Mouse (Mus musculus): ENCODE measurements at regions not wholly inside any gene's neighbourhood (a gene's known extent, or its start where the extent isn't known, plus 50 kb on each side); places are given as distances from the start of the nearest gene placed in this dataset.

- no peak overlapping the region for H3K4me2 ChIP-seq (replicated peaks)
- H3K4me3 ChIP-seq: no peak overlapping the region
- no peaks in the 10 kb centered on the region for H3K9me3 ChIP-seq
- H3K9ac ChIP-seq: no peak overlapping the region
- no peak overlapping the region for H3K27ac ChIP-seq
- WGBS: 52% methylated on average over 3 of the region's 3 CpGs
- no peaks in the 10 kb centered on the region for H3K36me3 ChIP-seq
- no peaks in the 10 kb centered on the region for H3K27me3 ChIP-seq
- ATAC-seq (ENCODE audit: insufficient number of reproducible peaks, insufficient read depth, low FRiP score, low TSS enrichment): no peak
- no peaks in the 10 kb centered on the region for H3K4me1 ChIP-seq
These were observed 322.0 kb upstream of the Zfp637 start for GRCm38 (mm10) chr6:117518939-117519338.

GRCm38 (mm10) chr6:117519466-117519865 lies 321.5 kb upstream of the Zfp637 start:
- Histone ChIP-seq H3K36me3 (no peaks in the 10 kb centered on the region), H3K4me2 (replicated peaks) (no peak overlapping the region), H3K4me3 (no peak overlapping the region), H3K4me1 (no peaks in the 10 kb centered on the region), H3K27ac (no peak overlapping the region), H3K9ac (no peak overlapping the region), H3K27me3 (no peaks in the 10 kb centered on the region), H3K9me3 (no peaks in the 10 kb centered on the region)
- no peak for ATAC-seq (ENCODE audit: insufficient number of reproducible peaks, insufficient read depth, low FRiP score, low TSS enrichment)
- WGBS: 100% methylated on average over 1 of the region's 1 CpGs

- no peaks in the 10 kb centered on the region for H3K27me3 ChIP-seq
- H3K4me2 ChIP-seq (replicated peaks): no peak overlapping the region
- H3K27ac ChIP-seq: no peak overlapping the region
- no peak for ATAC-seq (ENCODE audit: insufficient number of reproducible peaks, insufficient read depth, low FRiP score, low TSS enrichment)
- H3K4me3 ChIP-seq: no peak overlapping the region
- H3K36me3 ChIP-seq: no peaks in the 10 kb centered on the region
- H3K9ac ChIP-seq: no peak overlapping the region
- WGBS: 72% methylated on average over 22 of the region's 22 CpGs
- no peaks in the 10 kb centered on the region for H3K9me3 ChIP-seq
- no peaks in the 10 kb centered on the region for H3K4me1 ChIP-seq
These were observed 314.6 kb upstream of the Zfp637 start for GRCm38 (mm10) chr6:117526161-117526935.

- 90% methylated on average over 8 of the region's 8 CpGs for WGBS
- H3K36me3 ChIP-seq: no peaks in the 10 kb centered on the region
- H3K27ac ChIP-seq: no peak overlapping the region
- H3K9ac ChIP-seq: no peak overlapping the region
- no peak overlapping the region for H3K4me2 ChIP-seq (replicated peaks)
- no peaks in the 10 kb centered on the region for H3K27me3 ChIP-seq
- ATAC-seq (ENCODE audit: insufficient number of reproducible peaks, insufficient read depth, low FRiP score, low TSS enrichment): no peak
- H3K9me3 ChIP-seq: no peaks in the 10 kb centered on the region
- no peak overlapping the region for H3K4me3 ChIP-seq
- H3K4me1 ChIP-seq: no peaks in the 10 kb centered on the region
These were observed 313.5 kb upstream of the Zfp637 start for GRCm38 (mm10) chr6:117527526-117527925.

GRCm38 (mm10) chr6:117534149-117534548 lies 306.8 kb upstream of the Zfp637 start:
- Histone ChIP-seq H3K27me3 (no peaks in the 10 kb centered on the region), H3K9me3 (no peaks in the 10 kb centered on the region), H3K4me3 (no peak overlapping the region), H3K9ac (no peak overlapping the region), H3K27ac (no peak overlapping the region), H3K4me1 (no peaks in the 10 kb centered on the region; the same call in 1 of the 2 replicates), H3K36me3 (no peaks in the 10 kb centered on the region), H3K4me2 (replicated peaks) (no peak overlapping the region)
- 34% methylated on average over 2 of the region's 2 CpGs for WGBS
- no peak for ATAC-seq (ENCODE audit: insufficient number of reproducible peaks, insufficient read depth, low FRiP score, low TSS enrichment)

GRCm38 (mm10) chr6:117534991-117535390 lies 306.0 kb upstream of the Zfp637 start:
- Histone ChIP-seq H3K4me3 (no peak overlapping the region), H3K27ac (no peak overlapping the region), H3K27me3 (no peaks in the 10 kb centered on the region), H3K36me3 (no peaks in the 10 kb centered on the region), H3K9ac (no peak overlapping the region), H3K4me1 (no peaks in the 10 kb centered on the region; the same call in 1 of the 2 replicates), H3K4me2 (replicated peaks) (no peak overlapping the region), H3K9me3 (no peaks in the 10 kb centered on the region)
- 91% methylated on average over 9 of the region's 9 CpGs for WGBS
- ATAC-seq (ENCODE audit: insufficient number of reproducible peaks, insufficient read depth, low FRiP score, low TSS enrichment): no peak

GRCm38 (mm10) chr6:117536084-117536483 lies 304.9 kb upstream of the Zfp637 start:
- no peak overlapping the region for H3K4me3 ChIP-seq
- no peak overlapping the region for H3K27ac ChIP-seq
- no peak overlapping the region for H3K9ac ChIP-seq
- H3K27me3 ChIP-seq: no peaks in the 10 kb centered on the region
- ATAC-seq (ENCODE audit: insufficient number of reproducible peaks, insufficient read depth, low FRiP score, low TSS enrichment): no peak
- H3K4me2 ChIP-seq (replicated peaks): no peak overlapping the region
- no peaks in the 10 kb centered on the region for H3K36me3 ChIP-seq
- no peaks in the 10 kb centered on the region; the same call in 1 of the 2 replicates for H3K4me1 ChIP-seq
- WGBS: 88% methylated on average over 4 of the region's 4 CpGs
- H3K9me3 ChIP-seq: no peaks in the 10 kb centered on the region

- Histone ChIP-seq H3K36me3 (no peaks in the 10 kb centered on the region), H3K4me1 (no peaks in the 10 kb centered on the region), H3K27me3 (no peaks in the 10 kb centered on the region), H3K4me2 (replicated peaks) (no peak overlapping the region), H3K4me3 (no peak overlapping the region), H3K27ac (no peak overlapping the region), H3K9me3 (no peaks in the 10 kb centered on the region), H3K9ac (no peak overlapping the region)
- no peak for ATAC-seq (ENCODE audit: insufficient number of reproducible peaks, insufficient read depth, low FRiP score, low TSS enrichment)
- 84% methylated on average over 3 of the region's 3 CpGs for WGBS
These were observed 298.5 kb upstream of the Zfp637 start for GRCm38 (mm10) chr6:117542431-117542830.

GRCm38 (mm10) chr6:117544276-117545196 lies 296.4 kb upstream of the Zfp637 start:
- WGBS: 78% methylated on average over 11 of the region's 11 CpGs
- Histone ChIP-seq H3K4me2 (replicated peaks) (no peak overlapping the region), H3K4me1 (no peaks in the 10 kb centered on the region), H3K9me3 (no peaks in the 10 kb centered on the region), H3K27ac (no peak overlapping the region), H3K4me3 (no peak overlapping the region), H3K27me3 (no peaks in the 10 kb centered on the region), H3K9ac (no peak overlapping the region), H3K36me3 (no peaks in the 10 kb centered on the region)
- ATAC-seq (ENCODE audit: insufficient number of reproducible peaks, insufficient read depth, low FRiP score, low TSS enrichment): no peak

GRCm38 (mm10) chr6:117550930-117551329 lies 290.1 kb upstream of the Zfp637 start:
- ATAC-seq (ENCODE audit: insufficient number of reproducible peaks, insufficient read depth, low FRiP score, low TSS enrichment): no peak
- H3K36me3 ChIP-seq: no peaks in the 10 kb centered on the region
- WGBS: 92% methylated on average over 7 of the region's 7 CpGs

GRCm38 (mm10) chr6:117552006-117552667 lies 288.8 kb upstream of the Zfp637 start:
- H3K4me2 ChIP-seq (replicated peaks): no peak overlapping the region
- 0 out of 2 replicates have a peak, but pooled peaks have one; percentile 52 for ATAC-seq (ENCODE audit: insufficient number of reproducible peaks, insufficient read depth, low FRiP score, low TSS enrichment)
- H3K9me3 ChIP-seq: no peaks in the 10 kb centered on the region
- peaks cover 9% of the 10 kb centered on the region; the same call in 1 of the 2 replicates for H3K4me1 ChIP-seq
- no peak overlapping the region for H3K27ac ChIP-seq
- no peak overlapping the region for H3K9ac ChIP-seq
- H3K36me3 ChIP-seq: no peaks in the 10 kb centered on the region
- 23% methylated on average over 6 of the region's 6 CpGs for WGBS
- H3K4me3 ChIP-seq: no peak overlapping the region
- H3K27me3 ChIP-seq: no peaks in the 10 kb centered on the region

More at GRCm38 (mm10) chr6:117550930-117551329, 290.1 kb upstream of the Zfp637 start:
- Histone ChIP-seq H3K9me3 (no peaks in the 10 kb centered on the region), H3K9ac (no peak overlapping the region), H3K27me3 (no peaks in the 10 kb centered on the region), H3K4me3 (no peak overlapping the region), H3K4me1 (peaks cover 9% of the 10 kb centered on the region; the same call in 1 of the 2 replicates), H3K4me2 (replicated peaks) (no peak overlapping the region), H3K27ac (no peak overlapping the region)

Data from embryonic facial prominence, embryonic 12.5 days (tissue).